Mouse (Mus musculus): ENCODE results near the gene Tex38. TPM values are rescaled to one million over a fixed set of nuclear protein-coding genes. Genes with fewer than 3 reads are reported as not detected.

The Tex38 gene
- total RNA-seq (2021): under 1 TPM in 1 of 2 experiments, not detected in 1; 0.75 TPM
- long read RNA-seq, experiment 1: 0 reads
- long read RNA-seq, experiment 2: 0 reads

DNA sequence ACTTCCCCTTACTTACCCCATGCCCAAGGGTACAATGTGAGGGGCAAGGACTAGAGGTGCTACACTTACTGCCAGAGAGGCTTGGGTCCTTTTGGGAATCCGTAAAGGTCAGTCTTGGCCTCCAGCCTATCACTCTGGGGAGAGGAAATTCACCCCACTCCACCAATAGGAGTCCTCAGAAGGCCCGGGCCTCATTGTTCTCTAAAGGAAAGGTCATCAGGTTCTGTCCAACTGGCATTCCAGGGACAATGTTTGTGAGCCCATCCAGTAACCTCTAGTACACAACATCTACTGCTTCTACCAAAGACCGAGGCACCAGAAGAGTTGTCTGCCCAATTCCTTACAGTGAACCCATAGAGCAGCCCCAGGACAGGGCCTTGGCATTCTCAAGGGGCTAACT is at the start of gene Tex38:
TSS of gene Tex38 (minus strand) at position 101 of the 400 bp plus-strand sequence.
- intact Hi-C loops (cut with DNase I): no loop called here
- DNase-seq (ENCODE audit: extremely low spot score in 1 of 2, low spot score in 2 of 2): peak in 1 of 2 experiments; percentile 5
- no peak for TF ChIP-seq CTCF (IDR thresholded peaks at IDR 0.05)
- Histone ChIP-seq H3K4me3 (no peak within 1 kb of the TSS), H3K27ac (no peak within 1 kb of the TSS)

DNA sequence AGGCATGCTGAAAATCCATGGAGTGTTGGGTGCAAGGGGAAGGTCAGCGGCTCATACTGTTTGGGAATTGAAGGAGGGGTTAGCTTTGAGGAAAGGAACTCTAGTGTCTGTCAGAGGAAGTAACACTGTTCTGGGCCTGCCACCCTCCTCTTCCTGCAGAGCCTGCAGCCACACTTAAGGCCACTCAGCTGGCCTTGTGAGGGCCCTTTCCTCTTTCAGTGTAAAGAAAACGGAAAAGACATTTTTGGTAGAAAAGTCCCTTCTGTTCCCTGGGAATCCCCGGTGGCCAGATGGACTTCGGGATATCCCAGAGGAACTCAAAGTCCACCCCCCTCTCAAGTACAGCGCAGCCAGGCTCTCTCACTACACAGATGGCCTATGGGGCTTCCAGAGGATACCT is 49.7 kb upstream of the Tex38 start:
- H3K27ac ChIP-seq: no peak overlapping the region
- no peak overlapping the region for H3K4me3 ChIP-seq
- intact Hi-C loops (cut with DNase I): no loop called here
- no peak for DNase-seq (ENCODE audit: extremely low spot score in 1 of 2, low spot score in 2 of 2)
- TF ChIP-seq CTCF (IDR thresholded peaks at IDR 0.05): no peak

DNA sequence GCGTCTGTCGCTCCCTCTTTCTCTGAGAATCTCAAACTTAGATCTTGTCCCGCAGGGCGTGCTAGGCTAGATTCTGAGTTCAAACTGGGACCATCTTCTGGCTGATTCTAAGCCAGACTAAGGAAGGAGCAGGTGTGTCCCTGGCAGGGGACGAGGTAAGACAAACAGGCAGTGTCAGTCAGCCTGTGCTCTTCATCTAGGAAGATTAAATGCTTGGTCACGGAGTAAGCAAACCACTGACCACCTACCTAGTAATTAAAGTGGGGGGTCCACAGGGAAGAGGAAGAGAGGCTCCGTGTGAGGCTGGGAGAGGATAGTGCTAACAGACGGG is 47.7 kb upstream of the Tex38 start:
- H3K4me3 ChIP-seq: peak overlapping the region; percentile 91
- no peak for TF ChIP-seq CTCF (IDR thresholded peaks at IDR 0.05)
- DNase-seq (ENCODE audit: extremely low spot score in 1 of 2, low spot score in 2 of 2): no peak
- intact Hi-C loops (cut with DNase I): no loop called here
- H3K27ac ChIP-seq: no peak overlapping the region

DNA sequence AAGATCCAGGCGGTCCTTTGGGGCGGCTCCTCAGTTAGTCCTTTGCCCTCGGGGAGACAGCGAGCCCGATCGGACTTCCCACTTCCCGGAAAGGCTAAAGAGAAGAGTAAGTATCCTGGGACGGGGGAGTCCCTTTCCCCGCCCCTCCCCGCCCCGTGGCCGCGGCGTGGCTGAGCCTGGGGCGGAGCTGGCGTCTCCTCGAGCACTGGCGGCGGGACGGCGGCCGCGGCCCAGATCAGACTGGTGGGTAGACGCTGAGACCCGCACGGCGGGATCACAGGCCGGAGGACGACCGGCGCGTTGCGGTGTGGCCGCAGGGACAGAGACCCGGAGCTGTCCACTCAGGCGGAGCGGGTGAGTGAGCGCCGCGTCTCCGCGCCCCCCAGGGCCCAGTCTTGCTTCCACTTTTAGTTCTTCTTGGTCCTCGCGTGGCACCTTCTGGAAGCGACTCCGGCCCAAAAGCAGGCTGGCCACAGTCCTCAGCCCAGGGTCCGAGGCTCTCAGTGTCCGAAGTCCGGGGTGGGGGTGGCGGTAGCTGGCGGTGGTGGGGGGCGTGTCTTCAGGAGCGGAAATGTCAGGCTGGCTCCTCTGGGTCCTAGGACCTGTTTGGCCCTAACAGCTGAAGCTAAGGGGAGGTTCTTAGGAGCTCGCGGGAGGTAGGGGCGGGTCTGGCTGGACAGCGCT is 47.2 kb upstream of the Tex38 start, which contains the start of gene Mob3c:
TSS of gene Mob3c (plus strand) at position 205 of the 684 bp plus-strand sequence.
- Histone ChIP-seq H3K4me3 (peak within 1 kb of the TSS; percentile 91), H3K27ac (peak within 1 kb of the TSS; percentile 87)
- intact Hi-C loops (cut with DNase I): no loop called here
- DNase-seq (ENCODE audit: extremely low spot score in 1 of 2, low spot score in 2 of 2): peak; percentile 56 to 58
- no peak for TF ChIP-seq CTCF (IDR thresholded peaks at IDR 0.05)

DNA sequence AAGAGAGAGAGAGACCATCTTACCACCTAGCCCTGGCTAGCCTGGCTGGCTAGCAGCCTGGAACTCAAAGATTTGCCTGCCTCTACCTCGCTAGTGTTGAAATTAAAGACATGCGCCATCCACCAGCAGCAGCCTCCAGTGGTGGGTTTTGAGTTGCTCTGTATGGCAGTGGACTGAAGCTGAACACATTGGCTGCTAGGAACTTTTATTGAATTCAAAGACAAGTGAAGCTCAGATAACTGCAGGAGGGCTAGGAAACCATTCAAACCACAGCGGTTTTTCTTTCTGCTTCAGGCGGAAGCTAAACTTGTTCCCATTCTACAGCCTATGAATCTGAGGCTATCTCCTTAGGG is 46.7 kb upstream of the Tex38 start:
- Histone ChIP-seq H3K4me3 (peak overlapping the region; percentile 91), H3K27ac (peak overlapping the region; percentile 87; the same call in 1 of the 2 replicates)
- no peak for DNase-seq (ENCODE audit: extremely low spot score in 1 of 2, low spot score in 2 of 2)
- no peak; the same call in 1 of the 2 replicates for TF ChIP-seq CTCF (IDR thresholded peaks at IDR 0.05)
- intact Hi-C loops (cut with DNase I): no loop called here

DNA sequence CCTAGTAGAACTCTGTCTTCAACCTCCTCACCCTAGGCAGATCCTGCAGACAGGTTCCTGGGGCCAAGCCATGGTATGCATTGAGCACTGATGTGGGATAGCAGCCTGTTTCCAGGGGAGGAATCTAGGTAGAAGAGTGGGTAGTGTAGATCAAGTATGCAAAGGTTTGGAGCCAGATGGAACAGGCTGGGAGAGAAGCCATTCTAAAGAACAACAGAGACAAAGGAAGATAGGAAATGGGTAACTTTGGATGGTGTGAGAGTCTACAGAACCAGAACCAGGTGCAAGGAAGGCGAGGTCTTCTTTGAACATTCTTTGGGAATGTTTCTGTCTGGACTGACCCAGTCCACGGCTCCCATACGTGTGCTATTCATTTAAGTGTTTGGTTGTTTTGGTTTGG is 46.2 kb upstream of the Tex38 start:
- TF ChIP-seq CTCF (IDR thresholded peaks at IDR 0.05): no peak
- Histone ChIP-seq H3K4me3 (no peak overlapping the region; the same call in 1 of the 2 replicates), H3K27ac (no peak overlapping the region)
- intact Hi-C loops (cut with DNase I): no loop called here
- DNase-seq (ENCODE audit: extremely low spot score in 1 of 2, low spot score in 2 of 2): no peak

DNA sequence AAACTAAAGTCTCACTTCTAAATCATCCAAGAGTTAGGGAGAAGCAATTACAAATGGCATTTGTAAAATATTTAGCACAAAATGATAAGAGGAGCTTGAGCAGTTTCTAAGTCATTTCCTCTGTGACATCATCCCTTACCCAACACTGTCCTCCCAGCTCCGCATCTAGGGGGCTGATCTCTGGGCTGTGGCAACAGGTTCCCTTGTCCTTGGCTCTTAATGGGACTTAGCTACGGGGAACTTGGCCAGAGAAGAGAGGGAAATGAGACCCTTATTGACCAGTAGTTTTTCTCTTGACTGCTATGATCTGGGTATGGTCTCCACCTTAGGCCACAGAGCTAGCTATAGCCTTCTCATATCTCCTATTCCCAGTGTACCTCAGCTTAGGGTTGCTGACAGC is 44.5 kb upstream of the Tex38 start:
- no peak for DNase-seq (ENCODE audit: extremely low spot score in 1 of 2, low spot score in 2 of 2)
- intact Hi-C loops (cut with DNase I): no loop called here
- H3K4me3 ChIP-seq: no peak overlapping the region
- no peak overlapping the region for H3K27ac ChIP-seq
- no peak for TF ChIP-seq CTCF (IDR thresholded peaks at IDR 0.05)

DNA sequence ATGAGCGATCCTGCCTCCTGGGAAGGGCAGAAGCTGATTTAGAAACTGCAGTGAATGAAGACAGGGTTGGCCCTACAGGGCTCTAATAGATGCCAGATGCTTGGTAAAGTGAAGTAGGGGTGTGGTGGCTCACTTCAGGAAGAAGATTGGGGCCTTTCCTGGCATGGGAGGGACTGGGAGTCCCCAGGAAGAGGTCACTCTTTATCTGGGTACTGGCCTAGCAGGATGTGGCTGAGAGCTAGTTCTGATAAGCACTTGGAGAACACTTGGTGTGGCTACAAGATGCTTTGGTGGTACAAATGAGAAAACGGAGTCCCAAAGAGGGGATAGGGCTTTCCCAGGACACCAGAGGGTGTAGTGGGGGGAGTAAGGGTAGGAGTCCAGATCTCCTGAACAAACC is 43.4 kb upstream of the Tex38 start:
- no peak for DNase-seq (ENCODE audit: extremely low spot score in 1 of 2, low spot score in 2 of 2)
- intact Hi-C loops (cut with DNase I): no loop called here
- no peak overlapping the region for H3K4me3 ChIP-seq
- no peak for TF ChIP-seq CTCF (IDR thresholded peaks at IDR 0.05)
- H3K27ac ChIP-seq: no peak overlapping the region

DNA sequence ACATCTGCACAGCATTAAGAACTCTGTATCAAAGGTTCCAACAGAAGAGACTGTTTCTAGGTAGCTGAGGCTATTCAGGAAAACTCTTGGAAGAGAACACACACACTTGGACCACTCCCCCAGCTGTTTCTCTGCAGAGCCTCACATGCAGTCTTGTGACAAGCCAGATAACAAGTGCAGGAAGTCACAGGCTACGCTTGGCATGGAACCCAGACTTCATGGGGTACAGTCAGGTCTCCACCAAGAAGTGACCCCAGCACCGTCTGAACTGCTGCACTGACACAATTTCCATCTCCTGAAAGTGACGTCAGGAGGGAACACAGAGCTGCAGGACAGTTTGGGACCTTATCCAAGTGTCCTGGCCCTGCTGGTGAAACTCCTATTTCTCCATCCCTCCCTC is 41.1 kb upstream of the Tex38 start:
- intact Hi-C loops (cut with DNase I): no loop called here
- TF ChIP-seq CTCF (IDR thresholded peaks at IDR 0.05): no peak
- H3K27ac ChIP-seq: no peak overlapping the region

DNA sequence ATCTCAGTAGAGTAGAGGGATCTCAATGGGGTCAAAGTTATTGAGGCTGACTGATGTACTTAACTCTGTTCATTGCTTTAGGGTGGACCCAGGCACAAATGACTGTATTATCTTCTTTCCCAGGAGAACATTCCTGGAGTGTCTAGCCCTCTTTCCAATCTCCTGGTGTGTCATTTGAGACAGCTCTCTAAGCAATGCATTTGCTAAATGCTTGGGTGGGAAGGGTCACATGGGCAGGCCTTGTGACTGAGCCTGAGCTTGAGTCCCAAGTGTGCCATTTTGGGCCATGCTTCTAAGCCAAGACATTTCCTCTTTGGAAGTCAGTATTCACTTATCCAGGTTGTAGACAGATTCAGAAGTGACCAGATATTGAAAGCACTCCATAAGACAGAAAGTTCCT is 40.6 kb upstream of the Tex38 start:
- Histone ChIP-seq H3K27ac (no peak overlapping the region), H3K4me3 (no peak overlapping the region)
- TF ChIP-seq CTCF (IDR thresholded peaks at IDR 0.05): no peak
- intact Hi-C loops (cut with DNase I): no loop called here
- no peak for DNase-seq (ENCODE audit: extremely low spot score in 1 of 2, low spot score in 2 of 2)

More for the DNA sequence above, 41.1 kb upstream of the Tex38 start:
- no peak overlapping the region for H3K4me3 ChIP-seq
- DNase-seq (ENCODE audit: extremely low spot score in 1 of 2, low spot score in 2 of 2): no peak

DNA sequence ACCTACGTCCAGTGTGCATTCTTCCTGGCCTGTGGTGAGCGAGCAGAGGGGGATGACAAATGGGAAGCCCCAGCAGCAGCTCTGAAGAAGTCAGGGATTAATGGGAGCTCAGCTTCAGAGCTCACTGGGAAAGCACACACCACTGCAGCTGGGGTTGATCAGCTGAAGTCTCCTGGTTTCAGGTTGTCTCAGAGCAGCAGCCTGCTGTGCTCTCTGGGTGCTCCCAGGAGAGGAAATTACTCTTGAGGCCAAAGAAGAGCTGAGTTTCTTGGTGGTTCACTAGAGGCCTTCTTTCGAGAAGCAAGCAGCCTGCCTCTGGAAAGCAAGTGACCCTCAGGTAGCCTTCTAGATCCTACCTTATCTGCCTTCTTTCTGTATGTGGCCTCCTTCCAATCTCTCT is 40.1 kb upstream of the Tex38 start:
- no peak for TF ChIP-seq CTCF (IDR thresholded peaks at IDR 0.05)

DNA sequence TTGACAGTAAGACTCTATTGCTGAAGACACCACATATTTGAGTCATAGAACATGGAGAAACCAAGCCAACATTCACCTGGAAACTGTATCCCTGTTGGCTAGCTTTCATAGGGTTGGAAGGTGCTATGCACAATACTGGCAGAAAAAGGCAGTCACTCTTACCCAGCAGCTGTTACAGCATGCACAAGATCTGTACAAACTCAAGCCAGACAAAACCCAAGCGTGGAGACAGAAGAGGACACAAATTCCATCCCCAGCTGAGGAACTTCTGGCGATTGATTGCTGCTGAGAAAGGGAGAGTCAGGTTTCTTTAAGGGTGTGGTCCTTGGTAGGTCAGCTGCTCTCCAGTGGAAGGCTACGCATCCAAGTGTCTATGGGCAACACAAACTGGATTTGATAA is 39.4 kb upstream of the Tex38 start:
- Histone ChIP-seq H3K27ac (no peak overlapping the region), H3K4me3 (no peak overlapping the region)
- intact Hi-C loops (cut with DNase I): no loop called here
- no peak for DNase-seq (ENCODE audit: extremely low spot score in 1 of 2, low spot score in 2 of 2)
- no peak for TF ChIP-seq CTCF (IDR thresholded peaks at IDR 0.05)

More for the DNA sequence above, 40.1 kb upstream of the Tex38 start:
- Histone ChIP-seq H3K4me3 (no peak overlapping the region), H3K27ac (no peak overlapping the region)
- intact Hi-C loops (cut with DNase I): no loop called here
- no peak for DNase-seq (ENCODE audit: extremely low spot score in 1 of 2, low spot score in 2 of 2)

DNA sequence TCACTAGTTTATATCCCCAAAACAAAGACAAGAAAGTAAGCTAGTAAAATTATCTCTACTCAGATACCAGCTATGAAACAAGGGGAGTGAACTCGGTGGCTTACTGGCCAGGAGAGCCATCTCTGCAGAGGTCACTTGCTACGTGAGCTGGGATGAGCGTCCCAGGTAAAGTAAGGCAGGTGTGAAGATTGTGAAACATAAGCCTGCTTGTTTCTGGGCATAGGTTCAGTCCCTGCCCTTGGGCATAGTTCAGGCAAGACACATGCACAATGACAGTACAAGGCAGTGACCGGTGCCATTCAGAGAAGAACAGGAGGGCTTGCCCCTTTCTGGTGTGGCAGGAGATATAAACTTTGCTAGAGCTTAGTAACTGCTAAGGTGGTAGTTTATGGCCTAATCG is 34.8 kb upstream of the Tex38 start:
- intact Hi-C loops (cut with DNase I): no loop called here
- TF ChIP-seq CTCF (IDR thresholded peaks at IDR 0.05): no peak
- no peak for DNase-seq (ENCODE audit: extremely low spot score in 1 of 2, low spot score in 2 of 2)

More for the DNA sequence above, 34.8 kb upstream of the Tex38 start:
- H3K27ac ChIP-seq: no peak overlapping the region
- no peak overlapping the region for H3K4me3 ChIP-seq

All from left cerebral cortex, adult 2 months (tissue).